Mouse (Mus musculus): ENCODE data around the gene Nebl.

The Nebl gene

GRCm38 (mm10) chr2:17730957-17731830 is at the start of gene Nebl:
Gene Nebl (minus strand): TSS chr2:17731464.
- peak; percentile 51 to 56 for DNase-seq (ENCODE audit: low spot score in 2 of 2)

DNA sequence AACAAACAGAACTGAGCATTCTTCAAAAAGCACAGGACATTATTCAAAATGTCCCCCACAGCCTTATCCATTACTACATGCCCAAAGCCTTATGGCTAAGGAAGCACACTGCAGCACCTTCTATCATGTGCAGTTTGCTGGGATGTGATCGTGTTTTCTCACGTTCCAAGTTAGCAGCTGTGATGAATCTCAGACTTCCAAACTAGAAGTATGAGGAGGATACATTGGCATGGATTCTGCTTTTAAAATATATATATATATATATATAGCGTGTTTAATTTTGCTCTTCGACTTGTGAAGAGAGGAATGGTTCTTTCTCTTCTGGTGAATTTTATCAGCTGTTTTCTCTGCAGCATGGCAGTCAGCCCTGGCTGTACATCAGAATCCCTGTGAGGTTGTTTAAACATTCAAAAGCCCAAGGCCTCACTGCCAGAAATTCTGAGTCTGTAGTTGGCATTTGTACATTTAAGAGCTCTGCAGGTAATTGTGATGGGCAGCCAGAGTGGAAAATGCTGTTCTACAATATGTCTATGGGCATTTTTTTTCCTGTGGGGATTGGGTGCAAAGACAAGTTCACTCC is 39.1 kb upstream of the Nebl start:
- DNase-seq (ENCODE audit: low spot score in 2 of 2): no peak

GRCm38 (mm10) chr2:17769242-17769755 is 38.0 kb upstream of the Nebl start:
- DNase-seq (ENCODE audit: low spot score in 2 of 2): no peak

DNA sequence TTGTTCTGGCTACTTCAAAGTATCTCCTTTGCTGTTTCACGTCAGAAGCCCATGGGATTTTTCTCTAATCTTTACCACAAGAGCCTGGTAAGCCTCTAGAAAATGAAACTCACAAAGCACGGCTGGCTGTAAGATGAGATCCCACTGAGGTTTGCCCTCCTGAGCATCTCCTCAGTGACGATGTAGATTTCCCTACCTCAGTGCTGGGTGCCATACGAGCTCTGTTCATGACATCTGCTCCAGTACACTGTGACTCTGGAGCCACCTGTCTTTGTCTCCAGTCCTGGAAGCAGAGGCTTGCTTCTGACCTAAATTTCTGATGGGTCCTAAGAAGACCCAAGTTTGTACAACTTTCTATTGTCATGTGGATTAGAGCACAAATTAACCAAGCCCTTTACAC is 25.0 kb upstream of the Nebl start:
- no peak for DNase-seq (ENCODE audit: low spot score in 2 of 2)

DNA sequence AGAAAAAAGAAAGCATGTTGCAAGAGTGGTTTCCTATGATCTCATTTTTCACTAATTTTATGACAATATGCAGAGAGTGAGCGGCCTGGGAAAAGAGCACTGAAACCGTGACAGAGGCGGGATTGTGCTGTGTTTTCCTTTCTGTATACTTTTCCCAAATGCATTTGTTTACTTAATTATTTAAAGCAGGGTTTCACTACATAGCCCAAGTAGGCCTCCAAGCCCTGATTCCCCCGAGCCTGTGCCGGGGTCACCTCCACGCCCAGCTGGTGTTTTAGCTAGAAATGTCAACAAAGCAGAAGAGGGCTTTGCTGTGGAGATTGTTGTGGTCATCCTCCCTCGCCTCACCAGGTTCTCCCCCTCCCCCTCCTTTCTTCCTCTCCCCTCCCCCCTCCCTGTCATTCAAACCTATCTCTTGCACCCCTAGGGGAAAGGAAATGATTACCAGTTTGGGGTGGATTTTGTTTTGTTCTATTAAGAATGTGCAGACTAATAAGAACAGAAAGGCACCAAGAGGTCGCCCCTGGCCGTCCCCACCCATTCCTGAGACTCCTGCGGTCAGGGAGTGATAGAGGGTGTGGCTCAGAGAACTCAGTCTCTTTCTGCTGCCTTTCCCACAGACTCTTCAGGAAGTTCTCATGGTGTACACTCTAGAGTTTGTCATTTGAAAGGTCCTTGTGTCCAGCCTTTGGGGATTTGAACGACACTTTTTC is 10.9 kb upstream of the Nebl start:
- peak in 1 of 2 experiments; percentile 13 for DNase-seq (ENCODE audit: low spot score in 2 of 2)

GRCm38 (mm10) chr2:17741555-17741954 is 10.3 kb upstream of the Nebl start:
- peak; percentile 46 to 60 for DNase-seq (ENCODE audit: low spot score in 2 of 2)

GRCm38 (mm10) chr2:17740454-17740853 is 9.2 kb upstream of the Nebl start:
- DNase-seq (ENCODE audit: low spot score in 2 of 2): no peak

- DNase-seq (ENCODE audit: low spot score in 2 of 2): no peak
Measured at GRCm38 (mm10) chr2:17732210-17732609, 946 bp upstream of the Nebl start.

GRCm38 (mm10) chr2:17731831-17732200 is 552 bp upstream of the Nebl start:
- no peak for DNase-seq (ENCODE audit: low spot score in 2 of 2)

DNA sequence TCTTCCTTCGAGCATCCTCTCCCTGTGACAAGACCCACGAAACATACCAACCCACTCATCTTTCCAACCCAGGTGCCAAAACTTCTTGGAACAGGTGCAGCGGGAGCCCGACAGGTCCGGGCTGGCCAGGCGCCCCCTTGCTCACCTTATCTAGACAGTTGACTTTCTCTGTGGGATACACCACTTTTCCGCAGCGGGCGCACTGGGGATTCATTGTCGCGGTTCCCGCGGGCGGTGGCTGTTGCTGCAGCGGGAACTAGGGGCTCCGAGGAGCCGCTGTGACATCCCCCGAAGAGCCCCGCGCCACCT is 662 bp downstream of the Nebl start:
- DNase-seq (ENCODE audit: low spot score in 2 of 2): no peak

- peak in 1 of 2 experiments; percentile 14 for DNase-seq (ENCODE audit: low spot score in 2 of 2)
Measured at GRCm38 (mm10) chr2:17729770-17730647, 1.3 kb downstream of the Nebl start.

GRCm38 (mm10) chr2:17724405-17724804 is 6.9 kb downstream of the Nebl start:
- no peak for DNase-seq (ENCODE audit: low spot score in 2 of 2)

GRCm38 (mm10) chr2:17723268-17724019 is 7.8 kb downstream of the Nebl start:
- DNase-seq (ENCODE audit: low spot score in 2 of 2): no peak

DNA sequence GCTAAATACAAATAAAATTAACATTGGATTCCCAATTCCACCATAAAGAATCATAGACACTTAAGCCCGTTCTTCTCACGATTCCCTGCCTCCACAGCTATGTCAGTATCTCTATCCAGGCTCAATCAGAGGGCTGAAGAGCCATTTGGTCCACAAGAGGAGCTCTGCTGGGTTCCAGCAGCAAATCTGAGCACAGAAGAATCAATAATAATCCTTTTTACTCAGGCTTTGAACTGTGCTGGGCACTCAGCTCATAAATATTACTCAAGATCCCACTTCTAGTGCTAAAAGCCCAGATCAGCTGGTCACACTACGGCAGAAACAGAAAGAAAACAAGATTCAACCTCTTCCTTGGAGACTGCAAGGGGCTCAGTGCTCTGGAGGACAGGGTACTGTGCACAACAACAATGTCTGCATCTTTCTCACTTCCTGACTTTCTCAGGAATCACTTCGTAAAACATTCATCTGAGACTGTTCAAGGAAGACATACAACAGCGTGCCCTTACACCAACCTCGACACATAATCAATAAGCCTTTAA is 10.0 kb downstream of the Nebl start:
- no peak for DNase-seq (ENCODE audit: low spot score in 2 of 2)

DNA sequence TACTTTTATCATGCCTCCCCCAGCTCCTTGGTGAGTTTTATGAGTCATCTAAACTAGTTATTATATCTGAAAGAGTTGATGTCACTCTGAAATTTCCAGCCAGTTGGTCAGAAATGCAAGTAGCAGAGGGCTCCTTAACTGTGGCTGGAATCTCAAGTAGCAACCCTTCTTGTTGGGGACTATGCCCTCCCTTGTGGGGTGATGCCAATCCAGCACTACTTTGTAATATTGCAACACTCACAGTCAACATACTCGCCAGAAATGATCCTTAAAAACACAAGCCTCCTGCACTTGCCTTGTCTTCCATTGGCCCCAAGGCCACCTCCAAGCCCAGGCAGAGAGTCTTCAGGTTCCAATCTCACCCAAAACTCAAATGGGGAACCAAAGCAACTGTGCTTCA is 13.0 kb downstream of the Nebl start:
- DNase-seq (ENCODE audit: low spot score in 2 of 2): no peak

GRCm38 (mm10) chr2:17717200-17717599 is 14.1 kb downstream of the Nebl start:
- DNase-seq (ENCODE audit: low spot score in 2 of 2): no peak

GRCm38 (mm10) chr2:17715149-17715767 is 16.0 kb downstream of the Nebl start:
- no peak for DNase-seq (ENCODE audit: low spot score in 2 of 2)

- no peak for DNase-seq (ENCODE audit: low spot score in 2 of 2)
Measured at GRCm38 (mm10) chr2:17714661-17715060, 16.6 kb downstream of the Nebl start.

DNA sequence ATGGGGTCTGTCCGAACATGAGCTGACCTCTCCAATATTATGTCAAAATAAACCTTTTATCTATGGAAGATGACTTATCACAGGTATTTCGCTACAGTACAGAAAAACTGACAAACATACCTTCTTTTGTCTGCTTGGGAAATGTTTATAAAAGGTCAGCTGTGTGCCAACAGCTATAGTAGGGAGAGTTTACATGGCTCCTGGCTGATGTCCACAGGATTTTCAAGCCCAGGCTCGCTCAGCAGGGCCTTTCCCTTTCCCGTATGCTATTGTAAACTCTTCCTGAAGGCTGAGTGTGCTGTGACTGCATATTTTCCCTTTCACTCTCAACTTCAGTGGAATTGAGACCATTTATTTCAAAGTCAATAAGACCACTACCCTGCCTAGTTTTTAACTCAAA is 17.1 kb downstream of the Nebl start:
- no peak for DNase-seq (ENCODE audit: low spot score in 2 of 2)

GRCm38 (mm10) chr2:17711216-17711615 is 20.0 kb downstream of the Nebl start:
- DNase-seq (ENCODE audit: low spot score in 2 of 2): no peak

Measured in natural killer cell, adult 2 months (primary cell).